Mouse (Mus musculus): ENCODE measurements around the gene Ptprb. TPM values are rescaled to one million over a fixed set of nuclear protein-coding genes. Genes with fewer than 3 reads are reported as not detected.

Ptprb gene
- polyA plus RNA-seq, 1 experiment, result 0.02 TPM

DNA sequence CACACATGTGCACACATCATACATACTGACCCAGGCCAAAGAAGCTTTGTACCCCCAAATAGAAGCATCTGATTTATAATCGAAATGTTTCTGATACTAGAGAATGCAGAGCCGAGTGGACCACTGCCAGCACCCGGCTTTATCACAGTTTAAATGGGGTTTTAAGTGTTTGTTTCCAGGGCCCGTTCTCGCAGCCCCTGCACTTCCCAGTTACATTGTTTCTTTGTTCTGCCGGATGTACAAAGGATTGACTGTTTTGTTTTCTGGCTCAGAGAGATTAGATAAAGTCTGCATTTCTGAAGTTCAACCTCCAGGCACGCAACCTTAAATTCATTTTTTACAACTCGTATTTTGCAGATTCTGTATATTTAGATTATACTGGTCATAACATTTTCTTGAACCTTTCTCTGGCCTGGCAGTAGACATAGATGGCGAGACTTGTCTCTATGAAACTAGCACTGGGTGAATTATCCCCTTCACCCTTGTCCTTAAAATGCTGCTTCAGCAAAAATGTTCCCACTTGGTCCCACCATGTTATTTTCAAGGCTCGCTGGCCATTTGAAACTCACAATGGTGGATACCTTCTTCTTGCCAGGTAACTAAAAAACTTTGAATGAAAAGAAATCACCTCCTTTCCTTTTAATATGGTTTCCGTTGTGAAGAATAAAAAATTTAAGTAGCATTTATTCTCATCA lies 35.3 kb downstream of the Ptprb start:
- Histone ChIP-seq H3ac (ENCODE audit: control insufficient read depth, insufficient read length, low read depth) (no peak overlapping the region), H3K79me2 (ENCODE audit: control insufficient read depth, insufficient read depth) (no peaks in the 10 kb centered on the region), H3K27me3 (ENCODE audit: control insufficient read depth, insufficient read depth, insufficient read length) (no peaks in the 10 kb centered on the region), H3K79me3 (ENCODE audit: low read depth) (no peaks in the 10 kb centered on the region), H3K4me3 (ENCODE audit: insufficient read depth, poor library complexity, severe bottlenecking) (no peak overlapping the region), H3K36me3 (ENCODE audit: control insufficient read depth, insufficient read depth) (no peaks in the 10 kb centered on the region)
- TF ChIP-seq CEBPB (IDR thresholded peaks at IDR 0.05; ENCODE audit: low read depth), result no peak
- no peak for TF ChIP-seq MYOD1 (IDR thresholded peaks at IDR 0.05; ENCODE audit: control insufficient read depth, insufficient read length, low read depth)
- no peak for TF ChIP-seq USF1 (IDR thresholded peaks at IDR 0.05; ENCODE audit: low read depth)
- no peak for TF ChIP-seq MYOG (IDR thresholded peaks at IDR 0.05; ENCODE audit: control insufficient read depth, extremely low read depth, insufficient read length)
- TF ChIP-seq FOSL1 (IDR thresholded peaks at IDR 0.05; ENCODE audit: insufficient read depth, low read length, poor library complexity, severe bottlenecking), result no peak

DNA sequence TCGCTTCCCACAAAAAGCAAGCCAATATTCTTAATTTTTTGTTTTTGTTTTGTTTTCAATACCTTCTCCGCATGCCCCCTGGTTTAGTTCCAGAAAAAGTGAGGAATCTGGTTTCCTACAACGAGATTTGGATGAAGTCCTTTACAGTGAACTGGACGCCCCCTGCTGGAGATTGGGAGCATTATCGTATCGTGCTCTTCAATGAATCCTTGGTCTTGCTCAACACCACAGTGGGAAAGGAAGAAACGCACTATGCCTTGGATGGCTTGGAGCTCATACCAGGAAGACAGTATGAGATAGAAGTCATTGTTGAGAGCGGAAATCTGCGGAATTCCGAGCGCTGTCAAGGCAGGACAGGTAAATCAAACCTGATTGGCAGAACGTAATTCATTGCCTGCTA lies 43.9 kb downstream of the Ptprb start:
- Histone ChIP-seq H3ac (ENCODE audit: control insufficient read depth, insufficient read length, low read depth) (no peak overlapping the region), H3K79me2 (ENCODE audit: control insufficient read depth, insufficient read depth) (no peaks in the 10 kb centered on the region), H3K79me3 (ENCODE audit: low read depth) (no peaks in the 10 kb centered on the region), H3K4me3 (ENCODE audit: insufficient read depth, poor library complexity, severe bottlenecking) (no peak overlapping the region), H3K27me3 (ENCODE audit: control insufficient read depth, insufficient read depth, insufficient read length) (no peaks in the 10 kb centered on the region), H3K36me3 (ENCODE audit: control insufficient read depth, insufficient read depth) (no peaks in the 10 kb centered on the region)
- peak; percentile 50 for TF ChIP-seq CTCF (IDR thresholded peaks at IDR 0.05; ENCODE audit: control insufficient read depth, insufficient read depth, insufficient read length)
- TF ChIP-seq MAX (IDR thresholded peaks at IDR 0.05), result no peak
- peak; percentile 90 for TF ChIP-seq CEBPB (IDR thresholded peaks at IDR 0.05; ENCODE audit: low read depth)

DNA sequence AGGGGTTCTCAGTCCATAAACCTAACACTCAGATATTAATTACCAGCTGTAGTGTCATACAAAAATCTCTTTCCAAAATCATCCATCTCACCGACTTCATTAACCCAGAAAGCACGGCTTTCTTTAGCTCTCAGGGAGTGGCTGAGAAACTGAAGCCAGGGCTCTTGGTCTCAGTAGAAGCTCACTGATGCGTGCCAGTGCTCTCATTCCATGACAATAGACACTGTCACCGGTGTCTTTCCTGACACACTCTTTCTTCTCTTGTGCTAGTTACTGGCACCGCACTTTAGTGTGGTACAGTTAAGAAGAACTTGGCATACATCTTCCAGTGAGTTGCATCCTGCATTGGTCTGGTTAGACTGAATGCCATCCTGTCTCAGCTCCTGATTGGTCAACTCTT lies 53.8 kb downstream of the Ptprb start:
- Histone ChIP-seq H3K4me3 (ENCODE audit: insufficient read depth, poor library complexity, severe bottlenecking) (no peak overlapping the region), H3K79me3 (ENCODE audit: low read depth) (no peaks in the 10 kb centered on the region), H3K79me2 (ENCODE audit: control insufficient read depth, insufficient read depth) (no peaks in the 10 kb centered on the region), H3K36me3 (ENCODE audit: control insufficient read depth, insufficient read depth) (no peaks in the 10 kb centered on the region), H3ac (ENCODE audit: control insufficient read depth, insufficient read length, low read depth) (no peak overlapping the region), H3K27me3 (ENCODE audit: control insufficient read depth, insufficient read depth, insufficient read length) (no peaks in the 10 kb centered on the region)
- no peak for TF ChIP-seq FOSL1 (IDR thresholded peaks at IDR 0.05; ENCODE audit: insufficient read depth, low read length, poor library complexity, severe bottlenecking)
- TF ChIP-seq MYOG (IDR thresholded peaks at IDR 0.05; ENCODE audit: control insufficient read depth, extremely low read depth, insufficient read length), result no peak
- no peak for TF ChIP-seq USF1 (IDR thresholded peaks at IDR 0.05; ENCODE audit: low read depth)
- TF ChIP-seq CTCF (IDR thresholded peaks at IDR 0.05; ENCODE audit: control insufficient read depth, insufficient read depth, insufficient read length), result no peak
- no peak for TF ChIP-seq CEBPB (IDR thresholded peaks at IDR 0.05; ENCODE audit: low read depth)
- TF ChIP-seq MAX (IDR thresholded peaks at IDR 0.05), result no peak
- TF ChIP-seq MYOD1 (IDR thresholded peaks at IDR 0.05; ENCODE audit: control insufficient read depth, insufficient read length, low read depth), result no peak

DNA sequence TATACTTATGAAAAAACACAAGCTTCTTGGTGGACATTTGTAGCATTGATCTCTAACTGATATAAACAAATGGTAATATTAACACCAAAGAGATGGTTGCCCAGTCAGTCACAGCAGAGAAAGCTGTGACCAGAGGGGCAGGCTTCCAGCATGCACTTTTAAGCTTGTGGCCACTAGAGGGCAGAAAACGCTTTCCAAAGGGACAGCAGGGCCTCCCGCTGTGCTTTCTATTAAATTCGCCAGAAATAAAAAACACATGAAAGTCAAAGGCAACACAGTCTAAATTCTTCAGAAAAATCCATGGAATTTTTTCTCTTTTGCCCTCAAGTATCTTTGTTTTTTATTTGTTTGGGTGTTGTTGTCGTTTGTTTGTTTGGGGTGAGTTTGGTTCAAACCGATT lies 55.1 kb downstream of the Ptprb start:
- no peak for TF ChIP-seq MYOD1 (IDR thresholded peaks at IDR 0.05; ENCODE audit: control insufficient read depth, insufficient read length, low read depth)
- TF ChIP-seq CEBPB (IDR thresholded peaks at IDR 0.05; ENCODE audit: low read depth), result no peak
- TF ChIP-seq USF1 (IDR thresholded peaks at IDR 0.05; ENCODE audit: low read depth), result no peak
- TF ChIP-seq CTCF (IDR thresholded peaks at IDR 0.05; ENCODE audit: control insufficient read depth, insufficient read depth, insufficient read length), result peak; percentile 79
- no peaks in the 10 kb centered on the region for H3K36me3 ChIP-seq (ENCODE audit: control insufficient read depth, insufficient read depth)
- no peaks in the 10 kb centered on the region for H3K79me3 ChIP-seq (ENCODE audit: low read depth)
- no peak overlapping the region for H3ac ChIP-seq (ENCODE audit: control insufficient read depth, insufficient read length, low read depth)
- no peaks in the 10 kb centered on the region for H3K79me2 ChIP-seq (ENCODE audit: control insufficient read depth, insufficient read depth)
- no peaks in the 10 kb centered on the region for H3K27me3 ChIP-seq (ENCODE audit: control insufficient read depth, insufficient read depth, insufficient read length)
- H3K4me3 ChIP-seq (ENCODE audit: insufficient read depth, poor library complexity, severe bottlenecking), result no peak overlapping the region

DNA sequence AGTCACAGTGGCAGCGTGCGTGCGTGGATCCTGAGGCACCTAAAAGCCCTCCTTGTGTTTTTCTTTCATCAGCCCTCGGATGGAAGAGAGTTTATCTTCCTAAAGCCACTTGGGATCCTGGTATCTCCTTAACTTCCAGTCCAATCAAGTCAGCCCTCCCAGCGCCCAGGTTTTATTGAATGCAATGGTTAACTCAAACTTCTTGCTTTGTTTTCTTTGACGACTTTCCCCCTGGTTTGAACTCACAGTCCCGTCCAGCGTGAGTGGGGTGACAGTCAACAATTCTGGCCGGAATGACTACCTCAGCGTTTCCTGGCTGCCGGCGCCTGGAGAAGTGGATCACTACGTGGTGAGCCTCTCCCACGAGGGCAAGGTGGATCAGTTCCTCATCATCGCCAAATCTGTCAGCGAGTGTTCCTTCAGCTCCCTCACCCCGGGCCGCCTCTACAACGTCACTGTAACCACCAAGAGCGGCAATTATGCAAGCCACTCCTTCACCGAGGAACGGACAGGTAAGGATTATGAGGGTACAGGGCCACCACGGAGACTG lies 55.7 kb downstream of the Ptprb start:
- Histone ChIP-seq H3K36me3 (ENCODE audit: control insufficient read depth, insufficient read depth) (no peaks in the 10 kb centered on the region), H3ac (ENCODE audit: control insufficient read depth, insufficient read length, low read depth) (no peak overlapping the region), H3K4me3 (ENCODE audit: insufficient read depth, poor library complexity, severe bottlenecking) (no peak overlapping the region), H3K27me3 (ENCODE audit: control insufficient read depth, insufficient read depth, insufficient read length) (no peaks in the 10 kb centered on the region), H3K79me2 (ENCODE audit: control insufficient read depth, insufficient read depth) (no peaks in the 10 kb centered on the region), H3K79me3 (ENCODE audit: low read depth) (no peaks in the 10 kb centered on the region)
- TF ChIP-seq MYOG (IDR thresholded peaks at IDR 0.05; ENCODE audit: control insufficient read depth, extremely low read depth, insufficient read length) (no peak), FOSL1 (IDR thresholded peaks at IDR 0.05; ENCODE audit: insufficient read depth, low read length, poor library complexity, severe bottlenecking) (no peak), CTCF (IDR thresholded peaks at IDR 0.05; ENCODE audit: control insufficient read depth, insufficient read depth, insufficient read length) (no peak), CEBPB (IDR thresholded peaks at IDR 0.05; ENCODE audit: low read depth) (no peak), MAX (IDR thresholded peaks at IDR 0.05) (no peak), USF1 (IDR thresholded peaks at IDR 0.05; ENCODE audit: low read depth) (no peak), MYOD1 (IDR thresholded peaks at IDR 0.05; ENCODE audit: control insufficient read depth, insufficient read length, low read depth) (no peak)

DNA sequence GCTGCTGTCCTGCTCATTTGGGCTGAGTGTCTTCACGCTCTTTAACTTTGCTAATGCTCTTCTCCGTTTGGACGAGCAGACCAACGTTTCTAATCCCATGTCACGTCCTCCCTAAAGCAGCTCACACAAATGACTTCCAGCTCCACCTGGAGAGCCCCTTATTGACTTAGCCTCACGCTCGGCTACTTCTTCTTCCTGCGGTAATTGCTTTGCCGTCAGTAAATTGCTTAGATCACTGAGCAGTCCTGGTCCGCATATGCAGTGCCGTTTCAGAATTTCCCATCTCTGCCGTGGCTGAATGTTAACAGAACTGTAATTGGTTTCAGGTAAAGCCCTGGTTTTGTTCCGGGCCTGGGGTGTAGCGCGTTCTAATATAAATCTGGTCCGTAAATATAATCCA lies 58.3 kb downstream of the Ptprb start:
- TF ChIP-seq CEBPB (IDR thresholded peaks at IDR 0.05; ENCODE audit: low read depth), result no peak
- TF ChIP-seq USF1 (IDR thresholded peaks at IDR 0.05; ENCODE audit: low read depth), result no peak
- TF ChIP-seq FOSL1 (IDR thresholded peaks at IDR 0.05; ENCODE audit: insufficient read depth, low read length, poor library complexity, severe bottlenecking), result no peak
- TF ChIP-seq MYOG (IDR thresholded peaks at IDR 0.05; ENCODE audit: control insufficient read depth, extremely low read depth, insufficient read length), result no peak
- TF ChIP-seq CTCF (IDR thresholded peaks at IDR 0.05; ENCODE audit: control insufficient read depth, insufficient read depth, insufficient read length), result no peak
- TF ChIP-seq MYOD1 (IDR thresholded peaks at IDR 0.05; ENCODE audit: control insufficient read depth, insufficient read length, low read depth), result no peak
- TF ChIP-seq MAX (IDR thresholded peaks at IDR 0.05), result no peak
- Histone ChIP-seq H3K27me3 (ENCODE audit: control insufficient read depth, insufficient read depth, insufficient read length) (no peaks in the 10 kb centered on the region), H3K36me3 (ENCODE audit: control insufficient read depth, insufficient read depth) (no peaks in the 10 kb centered on the region), H3K79me3 (ENCODE audit: low read depth) (no peaks in the 10 kb centered on the region), H3K4me3 (ENCODE audit: insufficient read depth, poor library complexity, severe bottlenecking) (no peak overlapping the region), H3ac (ENCODE audit: control insufficient read depth, insufficient read length, low read depth) (no peak overlapping the region), H3K79me2 (ENCODE audit: control insufficient read depth, insufficient read depth) (no peaks in the 10 kb centered on the region)
